Mouse (Mus musculus): ENCODE data around the gene Tsen2.

- no peak for TF ChIP-seq CTCF (IDR thresholded peaks at IDR 0.05; ENCODE audit: borderline replicate concordance, insufficient read depth, low read depth, low read length)
- TF ChIP-seq POLR2A (IDR thresholded peaks at IDR 0.05; ENCODE audit: borderline replicate concordance, insufficient read depth, low read length): no peak
Measured at GRCm38 (mm10) chr6:115583430-115584125, 39.1 kb downstream of the Tsen2 start.
